ENCODE assay signal across 8 mouse cellular contexts in genomic region chr19:8871267-8872186, GRCm38 (mm10). TPM values are rescaled to one million over a fixed set of nuclear protein-coding genes. Genes with fewer than 3 reads are reported as not detected.
A peak's percentile ranks its signal among the peaks of the same experiment; 100 is the strongest.
DNase-seq lines count a peak whose midpoint lies in the region; ATAC-seq and TF ChIP-seq lines count a peak whose summit lies in the region.

TSS of gene Ubxn1 (plus strand) at chr19:8871496.

- no peak; the same call in 1 of the 2 replicates for TF ChIP-seq POLR2A in cortical plate, adult 2 months (IDR thresholded peaks at IDR 0.05; ENCODE audit: extremely low read depth, insufficient read depth, low read length)

- peak; percentile 93 for ATAC-seq in activated CD4-positive, CD25-positive, alpha-beta regulatory T cell, adult 4 months

- TF ChIP-seq CTCF in cortical plate, adult 2 months (IDR thresholded peaks at IDR 0.05; ENCODE audit: extremely low read depth, insufficient read depth, low read length) = no peak

- H3K27ac ChIP-seq in cortical plate, adult 2 months (ENCODE audit: insufficient read depth, low read length) = peak within 1 kb of the TSS; percentile 49

- peak; percentile 95 to 96 for DNase-seq in gastrocnemius, adult 8-10 months (ENCODE audit: low spot score in 2 of 2)
- DNase-seq in hindlimb bud, embryonic 11.5 days (ENCODE audit: extremely low spot score, low read depth, low spot score) = peak; percentile 79
- peak; percentile 97 to 98 for DNase-seq in left cerebral cortex, adult 8-10 months (ENCODE audit: low spot score in 2 of 2)
- peak; percentile 99 for DNase-seq in right cerebral cortex, postnatal 10 days (ENCODE audit: low spot score in 2 of 2)
- peak; percentile 92 for DNase-seq in urinary bladder, postnatal 25 days (ENCODE audit: low spot score)

- no peaks in the 10 kb centered on the region for H3K4me1 ChIP-seq in cortical plate, adult 2 months (ENCODE audit: control insufficient read depth, insufficient read depth, low read length)
- H3K4me1 ChIP-seq in megakaryocyte, embryonic 14.5 days = peaks cover 56% of the 10 kb centered on the region

- H3K27me3 ChIP-seq in megakaryocyte, embryonic 14.5 days (replicated peaks) = no peaks in the 10 kb centered on the region

- H3K4me3 ChIP-seq in cortical plate, adult 2 months (ENCODE audit: insufficient read depth, low read length) = peak within 1 kb of the TSS; percentile 60
- H3K4me3 ChIP-seq in megakaryocyte, embryonic 14.5 days (replicated peaks) = peak within 1 kb of the TSS; percentile 97

- peaks cover 44% of the 10 kb centered on the region for H3K36me3 ChIP-seq in megakaryocyte, embryonic 14.5 days (replicated peaks; ENCODE audit: low read length)

- H3K9me3 ChIP-seq in megakaryocyte, embryonic 14.5 days = no peaks in the 10 kb centered on the region

RNA-seq across cellular contexts. Expression of gene Ubxn1, which starts in this region (rescaled TPM):
- 10 to 100 TPM; 62.6 to 75.9 TPM for polyA plus RNA-seq in activated CD4-positive, CD25-positive, alpha-beta regulatory T cell, adult 4 months (2017; shearing (Covaris generic))
- polyA plus RNA-seq in cortical plate, adult 2 months (2012; rRNA removed) = 108 and 118 TPM in 2 replicates
- 100 to 1,000 TPM; 207 to 248 (median 231) TPM for total RNA-seq in gastrocnemius, adult 8-10 months (2022)
- 100 to 1,000 TPM; 110 to 127 (median 113) TPM for total RNA-seq in left cerebral cortex, adult 8-10 months (2022)
- polyA plus RNA-seq in megakaryocyte, embryonic 14.5 days (2012; ENCODE audit: insufficient read depth, low replicate concordance) = 125 and 325 TPM in 2 replicates

Comparison
In these comparisons a context has a peak if more than half of its experiments do, and no peak if none do; other contexts are left out.
1. Peak in every context shown above with its lines: DNase-seq, ATAC-seq, H3K4me3 ChIP-seq and H3K27ac ChIP-seq.